Mouse (Mus musculus): ENCODE results near the gene Themis2.
A peak's percentile ranks its signal among the peaks of the same experiment; 100 is the strongest.
"Not testable (repeated sequence)": the region's sequence is repeated elsewhere in the genome, so short reads cannot be mapped to it uniquely, and the experiment has no call there.

The Themis2 gene

DNA sequence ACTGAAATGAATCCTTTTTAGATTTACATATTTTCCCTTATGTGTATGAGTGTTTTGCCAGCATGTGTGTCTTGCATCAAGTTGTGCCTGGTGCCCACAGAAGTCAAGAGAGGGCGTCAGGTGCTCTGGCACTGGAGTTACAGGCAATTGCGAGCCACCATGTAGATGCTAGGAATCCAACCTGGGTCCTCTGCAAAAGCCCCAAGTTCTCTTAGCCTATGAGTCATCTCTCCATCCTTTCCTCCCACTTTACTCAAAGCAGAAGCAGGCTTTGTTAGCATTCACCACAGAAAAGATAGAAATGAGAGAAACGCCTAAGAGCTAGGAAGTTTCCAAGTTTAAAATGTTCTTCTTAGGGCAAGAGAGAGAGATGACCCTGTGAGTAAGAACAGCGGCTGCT is 3.7 kb upstream of the Themis2 start:
- DNase-seq (ENCODE audit: extremely low read depth, low read depth, low spot score), result no peak

DNA sequence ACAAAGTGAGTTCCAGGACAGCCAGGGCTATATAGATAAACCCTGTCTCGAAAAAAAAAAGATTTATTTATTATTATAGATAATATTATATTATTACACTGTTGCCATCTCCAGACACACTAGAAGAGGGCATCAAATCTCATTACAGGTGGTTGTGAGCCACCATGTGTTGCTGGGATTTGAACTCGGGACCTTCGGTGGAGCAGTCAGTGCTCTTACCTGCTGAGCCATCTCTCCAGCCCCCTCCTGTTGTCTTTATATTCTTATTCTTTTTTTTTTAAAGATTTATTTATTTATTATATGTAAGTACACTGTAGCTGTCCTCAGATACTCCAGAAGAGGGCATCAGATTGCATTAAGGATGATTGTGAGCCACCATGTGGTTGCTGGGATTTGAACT is 2.5 kb upstream of the Themis2 start:
- not testable (repeated sequence) for DNase-seq (ENCODE audit: extremely low read depth, low read depth, low spot score)

DNA sequence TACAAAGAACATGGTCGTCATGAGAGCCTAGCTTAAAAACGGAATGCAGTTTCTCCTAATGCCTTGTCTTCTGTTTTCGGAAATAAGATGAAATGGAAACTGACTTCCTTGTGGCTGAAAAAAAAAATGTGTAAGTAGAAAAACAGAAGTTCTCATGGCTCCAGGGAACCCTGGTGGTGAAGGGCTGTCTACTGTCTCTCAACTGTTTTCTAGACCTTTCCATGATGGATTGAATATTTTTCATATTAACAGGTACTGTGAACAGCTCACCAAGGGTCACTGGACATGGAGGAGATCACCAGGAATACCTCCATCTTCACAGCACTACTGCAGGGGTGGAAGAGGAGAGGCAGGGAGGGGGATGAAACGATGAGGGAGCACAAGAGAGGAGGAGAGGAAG is 1.8 kb upstream of the Themis2 start:
- no peak for DNase-seq (ENCODE audit: extremely low read depth, low read depth, low spot score)

DNA sequence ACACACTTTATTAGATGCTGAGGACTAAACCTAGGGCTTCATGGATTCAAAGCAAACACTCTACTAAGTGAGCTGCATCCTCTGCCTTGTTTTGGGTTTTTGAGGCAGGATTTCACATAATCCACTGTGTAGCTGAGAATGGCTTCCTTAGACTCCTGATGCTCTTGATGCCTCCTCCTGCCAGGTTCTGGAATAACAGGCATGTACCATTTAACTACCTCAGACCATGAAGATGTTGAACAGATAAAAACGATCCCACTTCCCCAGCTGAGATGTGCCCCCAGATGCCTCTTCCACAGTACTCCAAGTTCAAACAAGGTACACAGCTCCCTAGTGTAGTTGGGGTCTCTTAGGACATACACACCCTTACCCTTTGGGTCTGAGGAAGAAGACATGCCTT is 1.3 kb upstream of the Themis2 start:
- no peak for DNase-seq (ENCODE audit: extremely low read depth, low read depth, low spot score)

DNA sequence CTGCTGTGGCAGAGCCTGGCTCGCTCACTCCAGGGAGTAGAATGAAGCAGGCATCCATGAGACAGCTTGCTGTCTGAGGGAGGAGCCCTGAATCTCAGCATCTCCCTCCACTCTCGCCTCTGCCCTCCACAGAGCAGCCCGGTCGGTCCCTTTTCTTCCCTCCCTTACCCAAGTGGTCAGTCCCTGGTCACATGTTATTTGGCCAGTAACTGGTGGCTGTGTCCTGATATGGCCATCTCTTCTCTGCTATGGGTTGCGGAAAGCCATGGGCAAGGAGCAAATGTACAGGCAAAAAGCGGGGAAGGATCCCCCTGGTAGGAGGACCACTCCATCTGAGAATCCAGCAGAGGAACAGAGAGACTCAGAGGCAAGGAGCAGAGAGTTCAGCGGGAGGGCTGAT is 1.0 kb downstream of the Themis2 start:
- no peak for DNase-seq (ENCODE audit: extremely low read depth, low read depth, low spot score)

DNA sequence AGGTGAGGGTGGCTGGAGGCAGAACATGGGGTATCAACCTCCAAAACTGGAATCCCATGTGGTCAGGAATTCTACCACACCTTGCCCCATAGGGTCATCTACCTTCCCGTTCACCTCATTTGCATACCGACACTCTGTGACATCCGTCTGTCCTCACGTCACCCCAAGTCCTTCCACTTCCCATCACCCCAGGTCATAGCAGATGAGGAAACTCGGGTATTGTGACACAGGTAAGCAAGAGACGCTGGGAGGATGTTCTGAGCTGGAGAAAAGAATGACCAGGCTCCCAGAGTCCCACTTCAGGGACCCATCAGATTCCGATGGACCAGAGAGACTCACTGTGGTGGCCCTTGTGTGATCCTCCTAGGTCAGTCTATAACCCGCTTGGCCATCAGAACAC is 1.4 kb downstream of the Themis2 start:
- DNase-seq (ENCODE audit: extremely low read depth, low read depth, low spot score), result no peak

DNA sequence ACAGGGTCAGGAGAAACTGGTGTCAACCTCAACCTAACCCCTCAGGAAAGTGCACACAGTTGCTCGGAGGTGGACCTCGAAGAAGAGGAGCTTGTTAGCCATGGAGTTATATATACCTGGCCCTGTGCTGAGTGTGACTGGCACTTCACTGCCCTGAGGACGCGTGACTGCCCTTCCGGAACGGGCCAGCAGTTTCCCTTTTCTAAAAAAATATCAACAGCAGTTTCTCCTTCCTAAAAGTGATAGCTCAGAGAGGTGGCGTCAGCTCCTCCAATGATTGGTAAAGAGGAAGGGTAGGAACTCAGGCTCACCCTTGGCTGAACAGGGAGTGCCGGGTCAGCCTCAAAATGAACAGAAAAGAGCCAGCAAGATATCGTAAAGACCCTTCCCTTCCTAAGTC is 2.2 kb downstream of the Themis2 start:
- no peak for DNase-seq (ENCODE audit: extremely low read depth, low read depth, low spot score)

DNA sequence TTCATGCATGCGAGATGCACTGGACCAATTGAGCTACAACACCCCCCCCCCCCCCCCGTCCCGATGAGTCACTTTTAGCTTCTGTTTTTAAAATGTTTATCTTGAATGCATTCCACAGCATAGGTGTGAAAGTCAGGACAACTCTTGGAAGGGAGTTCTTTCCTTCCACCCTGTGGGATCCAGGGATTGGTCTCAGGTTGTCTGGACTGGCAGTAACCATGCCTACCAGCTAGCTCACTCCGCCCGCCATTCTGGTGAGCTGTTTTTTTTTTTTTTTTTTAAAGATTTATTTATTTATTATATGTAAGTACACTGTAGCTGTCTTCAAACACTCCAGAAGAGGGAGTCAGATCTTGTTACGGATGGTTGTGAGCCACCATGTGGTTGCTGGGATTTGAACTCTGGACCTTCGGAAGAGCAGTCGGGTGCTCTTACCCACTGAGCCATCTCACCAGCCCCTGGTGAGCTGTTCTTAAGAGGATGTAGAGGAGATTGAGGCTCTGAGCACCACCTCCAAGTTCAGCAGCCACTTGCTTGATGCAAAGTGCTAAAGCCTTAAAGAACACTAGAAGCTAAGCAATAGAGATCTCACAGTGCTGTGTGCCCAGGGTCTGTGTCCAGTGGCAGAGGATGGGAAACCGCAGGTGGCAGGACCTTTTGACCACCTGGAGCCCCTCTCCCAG is 2.7 kb downstream of the Themis2 start:
- not testable (repeated sequence) for DNase-seq (ENCODE audit: extremely low read depth, low read depth, low spot score)

DNA sequence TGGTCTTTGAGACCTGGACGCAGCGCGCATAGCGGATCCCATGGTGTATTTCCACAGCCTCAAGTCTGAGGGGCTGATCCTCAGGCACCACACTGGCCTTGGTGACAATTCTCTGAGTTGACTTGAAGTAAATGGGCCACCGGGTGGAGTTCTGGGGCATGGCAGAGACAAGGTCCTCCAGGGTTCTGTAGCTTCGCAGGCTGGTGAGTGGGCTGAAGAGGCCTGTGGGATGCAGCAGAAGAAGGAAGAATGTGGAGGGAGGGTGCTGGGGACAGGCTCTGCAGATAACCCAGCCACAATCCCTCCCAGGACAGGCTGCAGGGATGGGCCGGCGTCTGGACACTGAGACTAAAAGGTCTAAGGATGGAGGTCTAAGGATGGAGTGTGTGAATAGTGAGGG is 6.5 kb downstream of the Themis2 start:
- no peak for DNase-seq (ENCODE audit: extremely low read depth, low read depth, low spot score)

DNA sequence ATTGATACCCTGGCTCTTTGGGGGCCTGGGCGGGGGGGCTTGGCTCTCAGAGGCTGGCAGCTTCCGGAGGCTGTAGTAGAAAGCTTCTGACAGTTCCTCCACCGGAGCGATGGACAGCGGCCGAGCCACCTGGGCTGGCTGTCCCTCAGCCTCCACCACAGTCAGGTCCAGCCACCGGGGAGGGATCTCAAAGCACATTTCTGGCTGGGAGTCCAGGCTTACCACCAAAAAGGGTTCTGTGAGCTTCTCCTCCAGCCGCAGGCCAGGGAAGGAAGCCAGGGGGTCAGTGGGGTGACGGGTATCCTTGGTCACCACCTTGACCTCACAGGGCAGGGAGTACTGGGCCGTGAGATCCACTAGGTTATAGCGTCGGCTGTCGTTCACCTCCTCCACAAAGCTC is 11.0 kb downstream of the Themis2 start:
- no peak for DNase-seq (ENCODE audit: extremely low read depth, low read depth, low spot score)

DNA sequence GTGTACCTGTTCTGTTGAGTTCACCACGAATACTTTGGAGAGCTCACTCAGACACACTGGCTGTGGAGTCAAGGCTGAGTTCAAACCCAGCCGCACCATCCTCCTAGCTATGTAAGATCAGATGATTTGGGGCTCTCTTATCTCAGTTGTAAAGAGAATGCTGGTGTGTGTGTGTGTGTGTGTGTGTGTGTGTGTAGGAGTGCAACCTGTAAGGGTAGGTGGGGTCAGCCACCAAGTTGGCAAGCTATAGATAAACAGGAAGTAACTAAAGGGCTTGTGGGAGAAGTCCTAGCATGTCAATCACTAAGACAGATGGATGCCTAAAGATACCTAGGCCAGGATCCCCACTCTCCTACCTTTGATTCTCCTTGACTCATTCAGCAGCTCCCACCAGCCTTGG is 12.5 kb downstream of the Themis2 start:
- no peak for DNase-seq (ENCODE audit: extremely low read depth, low read depth, low spot score)

DNA sequence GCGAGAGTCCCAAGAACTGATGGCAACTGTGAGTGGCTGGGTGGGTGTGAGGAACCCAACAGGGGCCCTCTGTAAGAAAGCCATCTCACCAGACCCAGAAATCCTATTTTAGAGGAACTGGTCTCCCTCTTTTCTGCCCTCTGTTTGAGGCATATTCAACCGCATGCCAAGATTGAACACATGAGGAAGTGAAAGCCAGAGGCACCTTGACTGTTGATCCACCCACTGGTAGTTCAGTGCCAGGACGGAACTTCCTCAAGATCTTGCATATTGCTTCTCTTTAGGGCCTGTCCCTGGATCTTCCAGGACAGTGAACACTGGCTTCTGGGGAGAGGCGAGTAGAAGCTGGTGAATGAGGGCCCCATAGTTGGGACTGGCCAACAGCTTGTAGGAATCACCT is 15.9 kb downstream of the Themis2 start:
- peak; percentile 54 for DNase-seq (ENCODE audit: extremely low read depth, low read depth, low spot score)

DNA sequence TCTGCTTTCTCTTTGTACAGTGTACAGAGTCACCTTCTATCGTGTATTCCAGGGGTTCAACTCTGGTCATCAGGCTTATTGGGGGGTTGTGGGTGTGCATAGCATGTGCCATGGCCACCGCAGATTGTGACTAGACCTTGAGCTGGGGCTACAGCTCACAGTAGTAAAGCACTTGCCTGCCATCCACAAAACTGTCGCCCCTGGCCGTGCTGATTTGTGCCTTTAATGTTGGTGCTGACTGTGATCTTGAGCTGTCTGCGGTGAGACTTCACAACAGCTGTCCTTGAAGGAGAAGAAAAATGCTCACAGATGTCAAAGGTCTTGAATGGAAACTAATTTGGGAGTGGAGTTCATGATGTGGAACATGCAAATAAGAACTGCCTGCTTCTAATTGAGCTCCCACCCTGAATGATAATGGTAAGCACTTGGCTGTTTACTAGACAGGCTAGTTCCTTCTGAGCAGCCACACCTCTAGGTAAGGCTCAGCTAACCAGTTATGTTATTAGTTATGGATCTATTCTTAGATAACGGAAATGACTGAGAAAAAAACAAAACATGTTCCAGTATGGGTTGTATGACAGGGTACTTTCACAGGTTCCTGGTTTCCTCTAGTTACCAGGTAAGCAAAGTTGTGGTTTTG is 17.5 kb downstream of the Themis2 start:
- DNase-seq (ENCODE audit: extremely low read depth, low read depth, low spot score), result no peak

DNA sequence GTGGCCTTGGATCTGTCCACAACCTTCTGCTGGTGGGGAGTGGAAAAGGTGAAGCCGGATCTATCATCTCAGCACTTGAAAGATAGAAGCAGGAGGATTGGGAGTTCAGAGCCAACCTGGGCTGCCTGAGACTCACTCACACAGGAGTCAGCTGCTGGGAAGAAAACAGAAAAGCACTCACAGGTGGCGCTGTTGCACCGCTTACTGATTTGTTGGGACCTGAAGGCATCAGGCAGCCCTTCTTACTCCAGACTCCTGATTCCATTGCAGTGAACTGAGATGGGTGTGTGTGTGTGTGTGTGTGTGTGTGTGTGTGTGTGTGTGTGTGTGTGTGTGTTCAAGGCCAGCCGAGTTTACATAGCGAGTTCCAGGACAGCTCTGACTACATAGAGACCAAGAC is 19.4 kb downstream of the Themis2 start:
- DNase-seq (ENCODE audit: extremely low read depth, low read depth, low spot score), result no peak

DNA sequence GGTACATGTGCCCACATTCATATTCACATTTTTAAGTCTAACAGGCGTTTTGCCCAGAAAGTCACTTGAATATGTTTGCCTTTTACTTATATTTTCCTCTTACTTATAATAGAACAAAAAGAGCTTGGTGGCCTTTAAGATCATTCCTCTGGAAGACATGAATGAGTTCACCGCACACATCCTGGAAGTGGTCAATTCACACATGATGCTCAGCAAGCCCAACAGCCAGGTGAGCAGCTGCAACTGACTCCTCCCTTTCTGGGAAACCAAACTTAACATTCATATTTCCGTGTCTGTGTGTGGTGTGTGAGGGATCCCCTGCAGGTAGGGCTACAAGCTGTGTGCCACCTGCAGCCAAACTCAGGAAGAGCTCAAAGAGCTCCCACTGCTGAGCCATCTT is 21.3 kb downstream of the Themis2 start:
- no peak for DNase-seq (ENCODE audit: extremely low read depth, low read depth, low spot score)

DNA sequence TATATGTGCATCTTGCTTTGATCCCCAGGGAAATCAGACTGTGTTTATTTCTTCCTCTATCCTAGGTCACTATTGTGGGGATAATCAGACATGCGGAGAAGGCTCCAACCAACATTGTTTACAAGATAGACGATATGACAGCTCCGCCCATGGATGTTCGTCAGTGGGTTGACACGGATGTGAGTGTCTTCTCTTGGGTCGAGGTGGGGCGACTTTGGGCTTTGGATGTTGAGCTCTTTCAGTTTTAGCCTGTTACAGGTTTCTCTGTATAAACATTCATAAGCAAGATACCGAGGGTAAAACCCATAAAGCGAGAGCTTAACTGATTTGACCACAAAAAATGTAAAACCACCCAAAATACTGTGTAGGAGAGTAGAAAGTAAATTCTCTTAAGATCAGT is 24.4 kb downstream of the Themis2 start:
- no peak for DNase-seq (ENCODE audit: extremely low read depth, low read depth, low spot score)

DNA sequence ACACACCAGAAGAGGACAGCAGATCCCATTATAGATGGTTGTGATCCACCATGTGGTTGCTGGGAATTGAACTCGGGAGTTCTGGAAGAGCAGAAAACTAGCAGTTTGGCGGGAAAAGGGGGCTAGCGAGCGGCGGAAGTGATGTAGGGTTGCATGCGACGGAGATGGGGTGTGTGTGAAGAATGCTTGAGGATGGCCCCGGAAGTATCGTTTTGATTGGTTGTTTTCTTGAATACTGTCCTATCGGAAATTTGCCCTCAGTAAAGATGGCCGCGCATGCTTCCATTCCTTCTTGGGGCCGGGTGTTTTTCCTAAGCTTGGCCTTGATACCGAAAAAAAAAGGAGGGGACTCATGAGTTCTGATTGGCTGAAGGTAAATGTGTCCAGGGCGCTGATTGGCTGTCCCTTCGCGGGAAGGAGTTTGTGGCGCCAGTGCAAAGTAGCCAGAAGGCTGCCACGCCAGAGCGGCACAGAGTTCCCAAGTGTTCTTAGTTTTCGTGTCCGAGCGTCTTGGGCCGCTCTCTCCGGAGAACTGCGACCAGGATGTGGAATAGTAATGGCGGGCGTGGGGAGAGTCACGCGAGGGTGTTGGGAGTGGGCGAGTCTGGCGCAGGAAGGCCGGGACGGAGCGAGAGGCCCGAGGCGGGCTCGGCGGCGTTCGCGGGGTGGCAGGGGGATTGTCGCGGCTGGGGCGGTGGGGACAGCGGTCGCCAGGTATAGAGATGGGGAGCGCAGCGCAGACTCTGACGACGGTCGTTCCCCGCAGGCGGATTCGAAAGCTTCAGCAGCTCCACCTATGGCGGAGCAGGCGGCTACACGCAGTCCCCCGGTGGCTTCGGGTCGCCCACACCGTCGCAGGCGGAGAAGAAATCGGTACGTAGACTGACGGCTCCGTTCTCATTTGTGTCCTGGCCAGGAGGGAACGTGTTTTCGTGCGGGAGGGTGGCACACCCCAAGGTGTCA is 28.0 kb downstream of the Themis2 start, which contains the start of gene Rpa2:
Gene Rpa2, plus strand, starts transcription at position 419 of the 963 bp plus-strand sequence.
- DNase-seq (ENCODE audit: extremely low read depth, low read depth, low spot score), result peak; percentile 99

DNA sequence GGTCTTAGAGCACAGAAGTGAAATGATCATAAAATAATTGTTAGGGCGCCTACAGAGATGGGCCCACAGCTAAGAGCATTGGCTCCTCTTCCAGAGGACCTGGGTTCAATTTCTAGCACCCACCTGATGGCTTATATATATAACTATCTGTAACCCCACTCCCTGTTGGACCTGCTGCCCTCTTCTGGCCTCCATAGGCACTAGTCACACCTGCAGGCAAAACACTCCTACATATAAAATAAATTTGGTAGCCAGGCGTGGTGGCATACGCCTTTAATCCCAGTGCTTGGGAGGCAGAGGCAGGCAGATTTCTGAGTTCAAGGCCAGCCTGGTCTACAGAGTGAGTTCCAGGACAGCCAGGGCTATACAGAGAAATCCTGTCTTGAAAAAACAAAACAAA is 33.1 kb downstream of the Themis2 start:
- not testable (repeated sequence) for DNase-seq (ENCODE audit: extremely low read depth, low read depth, low spot score)

DNA sequence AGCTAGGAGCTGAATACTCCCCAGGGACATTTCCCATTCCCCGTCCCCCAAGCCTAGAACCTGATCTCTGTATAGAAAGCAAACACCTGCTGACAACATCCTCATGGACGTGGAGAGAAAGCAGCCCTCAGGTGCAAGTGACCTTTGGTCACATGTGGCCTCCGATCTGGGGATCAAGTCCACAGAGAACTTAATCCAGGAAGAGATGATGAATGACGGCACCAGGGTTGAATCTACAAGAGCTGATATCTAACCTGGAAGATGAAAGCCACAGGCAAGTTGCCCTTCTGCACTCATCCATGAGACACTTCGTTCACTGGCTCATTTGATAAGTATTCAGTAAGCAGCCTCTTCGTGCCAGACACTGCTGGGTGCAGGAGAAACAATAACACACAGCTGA is 33.6 kb downstream of the Themis2 start:
- no peak for DNase-seq (ENCODE audit: extremely low read depth, low read depth, low spot score)

DNA sequence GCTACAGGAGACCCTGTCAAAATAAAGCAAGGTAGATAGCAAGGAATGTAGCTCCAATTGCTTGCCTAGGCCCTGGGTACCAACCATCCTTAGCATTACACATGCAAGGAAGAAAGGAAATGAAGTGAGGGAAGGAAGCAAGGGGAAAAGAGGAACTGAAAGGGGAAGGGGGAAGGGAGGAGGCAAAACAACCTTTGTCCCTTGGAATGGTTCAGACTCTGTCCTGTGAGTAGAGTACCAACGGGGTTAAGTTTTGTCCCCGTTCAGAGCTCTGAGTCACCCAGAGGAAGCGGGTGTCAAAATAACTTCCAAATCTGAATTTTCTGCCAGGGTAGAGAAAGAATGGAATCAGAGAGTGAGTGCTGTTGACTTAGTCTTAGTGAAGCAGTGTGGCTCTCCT is 35.9 kb downstream of the Themis2 start:
- no peak for DNase-seq (ENCODE audit: extremely low read depth, low read depth, low spot score)

DNA sequence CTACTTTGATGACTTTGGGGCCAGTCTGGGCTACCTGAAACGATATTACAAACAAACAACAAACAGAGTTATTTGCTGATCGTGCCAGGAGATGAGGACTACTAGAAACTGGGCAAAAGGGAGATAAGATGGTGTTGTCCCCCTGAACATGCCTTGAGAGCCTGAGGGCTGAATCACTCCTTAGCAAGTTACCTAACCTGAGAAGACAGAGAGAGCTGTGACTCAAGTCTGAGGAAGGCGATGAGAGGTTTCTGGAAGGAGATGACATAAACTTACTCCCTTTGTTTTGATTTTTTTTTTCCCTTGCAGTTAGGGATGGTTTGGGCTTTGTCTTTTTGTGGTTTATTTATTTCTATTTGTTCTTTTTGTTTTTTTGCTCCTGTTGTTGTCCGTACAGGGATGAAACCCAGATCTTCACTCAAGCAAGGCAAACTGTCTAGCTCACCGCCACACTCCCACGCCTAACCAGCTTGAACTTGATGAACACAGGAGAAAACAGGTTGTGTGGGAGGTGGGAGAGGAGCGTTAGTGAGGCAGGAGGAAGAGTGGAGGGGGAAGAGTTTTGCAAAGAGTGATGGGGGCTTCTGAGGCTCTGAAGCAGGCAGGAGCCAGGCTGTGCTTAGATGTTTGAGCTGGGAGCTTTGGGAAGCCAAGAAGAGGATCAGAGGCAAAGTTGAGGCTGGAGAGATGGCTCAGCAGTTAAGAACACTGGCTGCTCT is 38.4 kb downstream of the Themis2 start:
- no peak for DNase-seq (ENCODE audit: extremely low read depth, low read depth, low spot score)
